Mouse (Mus musculus) kidney, adult 2 months (tissue): ENCODE measurements around the gene Cnih2. TPM values are rescaled to one million over a fixed set of nuclear protein-coding genes. Genes with fewer than 3 reads are reported as not detected.

Source experiments
- DNase-seq: peaks from one replicate; pipeline ENCODE4 v3.0.0; 2021
- H3K27ac ChIP-seq: fragments of 200-500 bp; 2 replicates; pipeline ENCODE4 v1.5.1; 2012; ENCODE audit warnings: low read depth, low read length, control low read depth, inconsistent platforms; ENCODE audit not compliant: insufficient read depth
- H3K27me3 ChIP-seq: fragments of 200-500 bp; replicated peaks from 2 replicates; pipeline ENCODE4 v1.6.1; 2012; ENCODE audit warnings: mild to moderate bottlenecking, moderate library complexity, low read length, inconsistent platforms; ENCODE audit not compliant: control insufficient read depth, insufficient read depth
- H3K36me3 ChIP-seq: fragments of 200-500 bp; 2 replicates; pipeline ENCODE4 v1.6.1; 2012; ENCODE audit warnings: mild to moderate bottlenecking, moderate library complexity, low read length, inconsistent platforms; ENCODE audit not compliant: control insufficient read depth, insufficient read depth
- H3K4me1 ChIP-seq: fragments of 200-500 bp; 2 replicates; pipeline ENCODE4 v1.6.1; 2011; ENCODE audit warnings: low read length; ENCODE audit not compliant: control insufficient read depth, insufficient read depth
- H3K4me3 ChIP-seq: fragments of 200-500 bp; 2 replicates; pipeline ENCODE4 v1.5.1; 2011; ENCODE audit warnings: mild to moderate bottlenecking, low read depth, low read length, control low read depth; ENCODE audit not compliant: insufficient read depth
- CTCF ChIP-seq: fragments of 200-500 bp; conservative IDR thresholded peaks from 2 replicates; pipeline ENCODE4 v1.5.1; 2011; ENCODE audit warnings: low read depth, mild to moderate bottlenecking, control low read depth, low read length, moderate library complexity, mixed read lengths; ENCODE audit not compliant: insufficient read depth, insufficient read length
- POLR2A ChIP-seq: fragments of 200-500 bp; IDR thresholded peaks from one replicate; pipeline ENCODE4 v1.6.1; 2011; ENCODE audit warnings: low read depth, low read length, control low read depth
- WGBS: fragments of 180-500 bp; shearing (Covaris S2); methylation state at CpG from one replicate; pipeline ENCODE4 v1.1.7; 2018; 5-methylcytosine and 5-hydroxymethylcytosine counted together
- polyA plus RNA-seq: library from polyadenylated mRNA; depleted of rRNA; stranded (reverse); fragments of >200 nt; gene quantifications from 2 replicates; pipeline ENCODE4 v1.2.3, GENCODE M21; 2012

Gene Cnih2
- polyA plus RNA-seq, 1 experiment = 0.36 TPM

DNA sequence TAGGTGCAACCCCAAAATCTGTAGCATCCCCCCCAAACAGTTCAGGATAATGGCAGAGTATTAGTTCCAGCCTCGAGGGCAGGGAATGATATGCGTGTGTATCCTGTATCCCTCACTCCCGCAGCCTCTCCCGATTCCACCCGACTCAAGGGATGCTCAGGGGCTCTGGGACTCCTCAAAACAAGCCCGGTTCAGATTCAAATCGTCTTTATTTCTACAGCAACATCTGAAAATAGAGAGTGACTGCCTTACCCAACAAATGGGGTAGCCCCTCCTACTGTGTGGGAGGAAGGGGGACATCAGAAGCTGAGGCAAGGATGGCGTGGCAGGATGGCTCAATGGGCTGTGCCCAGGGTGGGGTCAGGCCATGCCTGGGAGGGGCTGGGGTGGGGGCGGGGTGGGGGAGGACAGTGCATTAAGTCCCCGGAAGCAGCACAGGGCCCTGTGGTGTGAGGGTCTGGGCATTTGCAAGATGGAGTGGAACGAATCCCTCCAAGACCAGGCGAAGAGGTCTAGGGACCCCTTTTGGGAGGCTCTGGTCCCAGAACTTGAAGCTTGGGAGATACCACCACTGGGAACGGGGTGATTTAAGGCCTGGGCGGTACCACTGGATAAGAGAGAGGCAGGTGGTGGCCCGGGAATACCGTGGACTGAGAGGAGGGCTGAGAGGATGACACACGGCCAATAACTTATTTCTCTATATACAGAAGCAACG is 9.4 kb upstream of the Cnih2 start:
- H3K27ac ChIP-seq = peak overlapping the region; percentile 13; the same call in 1 of the 2 replicates
- no peak for DNase-seq

DNA sequence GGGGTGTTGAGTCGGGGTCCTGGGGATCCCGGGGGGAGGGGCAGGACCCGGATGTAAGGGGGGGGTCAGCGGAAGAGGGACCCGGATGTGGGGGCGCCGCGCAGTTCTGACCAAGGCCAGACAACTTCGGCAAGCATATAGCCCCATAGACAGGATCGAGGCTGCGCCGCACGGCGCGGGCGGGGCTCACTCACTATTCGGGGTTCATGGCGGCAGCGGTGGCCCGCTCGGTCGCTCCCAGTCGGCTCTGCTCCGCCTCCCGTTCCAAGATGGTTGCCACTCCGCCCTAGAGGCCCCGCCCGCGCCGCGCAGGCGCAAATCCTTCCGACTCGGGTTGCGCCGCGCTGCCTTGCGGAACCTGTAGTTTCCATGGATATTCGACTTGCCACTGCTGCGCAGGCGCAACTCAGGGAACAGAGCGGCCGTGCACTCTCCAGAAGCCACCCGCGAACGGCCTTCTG is 8.4 kb upstream of the Cnih2 start, which contains the start of gene Rab1b:
Gene Rab1b (minus strand): TSS at position 342 of the 461 bp plus-strand sequence.
- TF ChIP-seq POLR2A (peak; percentile 72), CTCF (no peak)
- WGBS = 2% methylated on average over 46 of the region's 46 CpGs
- no peaks in the 10 kb centered on the region for H3K36me3 ChIP-seq

More for the DNA sequence above, 9.4 kb upstream of the Cnih2 start:
- no peaks in the 10 kb centered on the region for H3K36me3 ChIP-seq
- H3K4me3 ChIP-seq = no peak overlapping the region
- TF ChIP-seq CTCF = no peak
- TF ChIP-seq POLR2A = no peak
- H3K4me1 ChIP-seq = peaks cover 17% of the 10 kb centered on the region; the same call in 1 of the 2 replicates
- WGBS = 62% methylated on average over 18 of the region's 18 CpGs
- H3K27me3 ChIP-seq = no peaks in the 10 kb centered on the region

DNA sequence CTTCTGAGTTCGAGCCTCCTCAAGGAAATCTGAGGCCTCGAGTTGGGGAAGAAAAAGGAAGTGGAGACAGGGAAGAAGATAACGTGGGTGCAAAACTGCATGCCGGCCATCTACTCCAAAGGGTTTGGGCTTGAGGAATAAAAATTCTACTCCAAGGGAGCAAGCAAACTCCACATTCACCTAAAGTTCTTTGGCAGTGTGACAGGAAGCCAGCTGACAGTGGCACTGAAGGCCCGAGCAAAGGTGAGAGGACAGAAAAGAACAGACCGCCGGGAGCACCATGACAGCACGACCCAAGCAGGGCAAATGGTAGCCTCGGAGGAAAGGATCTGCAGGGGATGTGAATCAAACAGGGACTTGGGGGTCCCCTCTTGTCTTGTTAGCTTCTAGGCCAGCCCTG is 7.8 kb upstream of the Cnih2 start:
- Histone ChIP-seq H3K4me1 (peaks cover 17% of the 10 kb centered on the region; the same call in 1 of the 2 replicates), H3K27me3 (no peaks in the 10 kb centered on the region), H3K27ac (peak overlapping the region; percentile 99), H3K36me3 (no peaks in the 10 kb centered on the region), H3K4me3 (peak overlapping the region; percentile 97)
- no peak for TF ChIP-seq POLR2A
- no peak for TF ChIP-seq CTCF
- WGBS = under 1% methylated on average over 9 of the region's 9 CpGs
- peak; percentile 77 for DNase-seq

More for the DNA sequence above, 8.4 kb upstream of the Cnih2 start, which contains the start of gene Rab1b:
- DNase-seq = peak; percentile 99
- Histone ChIP-seq H3K27ac (peak within 1 kb of the TSS; percentile 99), H3K4me1 (peaks cover 17% of the 10 kb centered on the region; the same call in 1 of the 2 replicates), H3K4me3 (peak within 1 kb of the TSS; percentile 97), H3K27me3 (no peaks in the 10 kb centered on the region)

DNA sequence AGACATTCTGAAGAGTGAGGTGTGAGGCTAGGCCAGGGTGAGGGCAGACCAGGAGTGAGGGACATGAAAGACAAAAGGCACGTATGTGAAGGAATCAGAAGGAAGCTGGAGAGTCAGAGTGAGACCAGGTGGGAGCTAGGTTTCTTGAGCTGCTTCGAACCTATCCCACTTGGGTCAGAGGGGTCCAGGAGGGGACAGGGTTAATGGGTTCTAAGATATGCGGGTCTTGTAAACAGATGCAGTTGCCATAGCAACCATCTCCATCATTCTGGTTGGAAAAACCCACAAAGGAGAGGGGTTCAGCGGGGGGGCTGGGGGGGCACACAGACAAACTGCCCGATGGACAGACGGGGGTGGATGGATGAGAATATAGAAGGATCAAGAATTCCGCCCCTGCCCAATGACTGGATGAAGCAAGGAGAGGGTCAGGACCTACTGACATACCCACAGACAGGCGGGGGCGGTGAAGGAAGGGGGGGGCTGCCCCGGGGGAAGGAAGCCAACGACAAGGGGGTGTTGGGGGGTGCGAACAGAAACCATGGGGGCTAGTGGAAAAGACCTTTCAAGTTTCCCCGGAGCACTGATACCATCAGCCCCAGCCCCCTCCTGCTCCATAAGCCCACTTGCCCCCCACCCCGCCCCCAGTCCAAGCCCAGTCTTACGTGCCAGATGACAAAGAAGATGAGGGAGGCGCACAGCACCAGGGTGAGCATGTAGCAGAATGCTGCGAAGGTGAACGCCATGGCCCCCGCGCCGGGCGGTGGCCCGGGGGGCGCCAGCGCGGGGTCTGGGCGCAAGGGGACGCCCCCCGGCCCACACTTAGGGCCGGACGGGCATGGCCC is 579 bp downstream of the Cnih2 start:
- Histone ChIP-seq H3K4me1 (no peaks in the 10 kb centered on the region), H3K36me3 (no peaks in the 10 kb centered on the region), H3K4me3 (no peak overlapping the region), H3K27me3 (no peaks in the 10 kb centered on the region), H3K27ac (no peak overlapping the region)
- no peak for DNase-seq
- no peak for TF ChIP-seq CTCF
- TF ChIP-seq POLR2A = no peak
- 7% methylated on average over 31 of the region's 31 CpGs for WGBS

DNA sequence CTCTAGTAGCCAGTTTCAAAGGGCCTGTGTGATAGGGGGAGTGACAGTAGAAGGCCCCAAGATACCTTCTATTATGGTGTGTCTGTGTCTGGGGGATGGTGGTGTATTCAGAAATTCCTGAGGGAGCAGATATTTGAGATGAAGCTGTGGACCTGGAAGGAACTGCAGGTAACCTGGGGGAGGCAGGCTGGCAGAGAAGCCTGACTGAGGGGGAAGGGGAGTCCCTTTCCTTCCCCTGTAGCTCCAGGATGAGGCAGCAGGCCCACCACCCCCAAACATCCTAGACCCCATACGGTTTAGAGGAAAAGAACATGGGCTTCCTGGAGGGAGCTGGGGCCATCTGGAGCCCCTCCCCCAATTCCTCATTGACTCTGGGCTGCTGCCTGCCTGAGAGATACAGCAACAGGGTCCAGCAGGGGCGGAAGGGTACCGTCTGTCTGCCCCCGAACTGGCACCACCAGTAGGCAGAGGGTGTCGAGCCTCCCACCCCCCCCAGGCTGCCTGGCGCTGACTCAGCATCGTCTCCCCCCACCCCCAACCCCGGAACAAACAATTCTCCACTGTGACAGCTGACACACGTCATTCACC is 2.3 kb downstream of the Cnih2 start:
- no peak for TF ChIP-seq CTCF
- TF ChIP-seq POLR2A = no peak
- Histone ChIP-seq H3K27me3 (no peaks in the 10 kb centered on the region), H3K27ac (no peak overlapping the region), H3K36me3 (no peaks in the 10 kb centered on the region), H3K4me1 (no peaks in the 10 kb centered on the region), H3K4me3 (no peak overlapping the region)
- WGBS = 7% methylated on average over 9 of the region's 9 CpGs
- no peak for DNase-seq

DNA sequence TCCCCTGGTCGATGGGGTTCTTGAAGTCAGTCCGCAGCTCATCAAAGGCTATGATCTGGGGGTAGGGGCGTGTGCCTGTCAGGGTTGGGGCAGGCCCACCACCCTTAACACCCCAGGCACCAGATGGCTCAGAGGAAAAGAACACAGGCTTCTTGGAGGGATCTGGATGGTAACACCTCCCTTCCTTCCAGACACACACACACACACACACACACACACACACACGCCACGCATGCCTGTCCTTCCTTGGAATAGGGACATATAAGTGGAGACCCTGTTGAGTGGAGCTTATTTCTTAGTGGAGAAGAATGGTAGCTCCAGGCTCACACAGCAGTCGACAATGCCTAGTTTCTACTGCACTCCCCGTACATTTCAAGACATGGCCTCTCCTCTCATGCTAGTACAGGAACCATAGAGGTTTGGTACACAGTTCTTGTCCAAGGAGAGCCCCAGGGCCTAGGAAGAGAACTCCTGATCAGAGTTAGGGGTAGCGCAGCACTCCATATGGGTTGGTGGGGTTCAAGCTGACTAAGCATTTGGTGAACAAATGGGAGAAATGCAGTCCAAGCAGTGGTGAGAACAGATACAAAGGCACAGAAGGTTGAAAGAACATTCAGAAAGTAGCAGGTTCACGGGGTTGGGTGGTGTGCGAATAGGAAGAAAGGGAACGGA is 3.4 kb downstream of the Cnih2 start:
- 37% methylated on average over 11 of the region's 11 CpGs for WGBS
- H3K4me1 ChIP-seq = no peaks in the 10 kb centered on the region
- no peaks in the 10 kb centered on the region for H3K27me3 ChIP-seq
- TF ChIP-seq CTCF (no peak), POLR2A (no peak)
- H3K27ac ChIP-seq = no peak overlapping the region
- no peaks in the 10 kb centered on the region for H3K36me3 ChIP-seq
- DNase-seq = no peak
- no peak overlapping the region for H3K4me3 ChIP-seq
